Mouse (Mus musculus): ENCODE measurements around the gene Nosip. TPM values are rescaled to one million over a fixed set of nuclear protein-coding genes. Genes with fewer than 3 reads are reported as not detected.

The Nosip gene
- polyA plus RNA-seq, 1 experiment = 60.4 TPM

GRCm38 (mm10) chr7:45126844-45127699 is 64.8 kb downstream of the Nosip start:
- 31% methylated on average over 21 of the region's 21 CpGs for WGBS
- Histone ChIP-seq H3K27ac (ENCODE audit: insufficient read depth, low read depth, low read length) (no peak overlapping the region), H3K4me3 (ENCODE audit: insufficient read depth, low read depth, low read length) (peak overlapping the region; percentile 77), H3K4me1 (ENCODE audit: control insufficient read depth, insufficient read depth, low read length) (peaks cover 23% of the 10 kb centered on the region), H3K27me3 (replicated peaks; ENCODE audit: control insufficient read depth, insufficient read depth, low read length) (no peaks in the 10 kb centered on the region), H3K36me3 (ENCODE audit: control insufficient read depth, insufficient read depth, low read length) (peaks cover 14% of the 10 kb centered on the region; the same call in 1 of the 2 replicates)
- TF ChIP-seq CTCF (conservative IDR thresholded peaks at IDR 0.05; ENCODE audit: insufficient read depth, insufficient read length, low read depth, low read length) (no peak), POLR2A (IDR thresholded peaks at IDR 0.05; ENCODE audit: low read depth, low read length) (no peak)
- no peak for DNase-seq

Other genes with a start within 250 kb of the Nosip start
- 32.6 and 35.9 TPM in 2 replicates for gene Nup62, start 246.3 kb upstream of the Nosip start, polyA plus RNA-seq (2012; rRNA removed)
- 1.5 and 9.7 TPM in 2 replicates for gene Il4i1, start 246.0 kb upstream of the Nosip start, polyA plus RNA-seq (2012; rRNA removed)
- gene Atf5, start 245.8 kb upstream of the Nosip start, polyA plus RNA-seq (2012; rRNA removed) = 42.1 and 57.2 TPM in 2 replicates
- gene Akt1s1, start 213.4 kb upstream of the Nosip start, polyA plus RNA-seq (2012; rRNA removed) = 90.6 and 121 TPM in 2 replicates
- gene Tbc1d17, start 213.3 kb upstream of the Nosip start, polyA plus RNA-seq (2012; rRNA removed) = 100 and 114 TPM in 2 replicates
- gene Pnkp, start 205.3 kb upstream of the Nosip start, polyA plus RNA-seq (2012; rRNA removed) = 44.9 and 53.4 TPM in 2 replicates
- gene Ptov1, start 192.6 kb upstream of the Nosip start, polyA plus RNA-seq (2012; rRNA removed) = 212 and 221 TPM in 2 replicates
- 164 and 181 TPM in 2 replicates for gene Med25, start 169.7 kb upstream of the Nosip start, polyA plus RNA-seq (2012; rRNA removed)
- 59.2 and 70.9 TPM in 2 replicates for gene Fuz, start 166.3 kb upstream of the Nosip start, polyA plus RNA-seq (2012; rRNA removed)
- 58.0 and 70.6 TPM in 2 replicates for gene Ap2a1, start 132.9 kb upstream of the Nosip start, polyA plus RNA-seq (2012; rRNA removed)
- gene Tsks, start 119.2 kb upstream of the Nosip start, polyA plus RNA-seq (2012; rRNA removed) = 0.11 and 0.65 TPM in 2 replicates
- 5.6 and 8.5 TPM in 2 replicates for gene Cpt1c, start 87.6 kb upstream of the Nosip start, polyA plus RNA-seq (2012; rRNA removed)
- gene Prmt1, start 75.9 kb upstream of the Nosip start, polyA plus RNA-seq (2012; rRNA removed) = 89.9 and 95.4 TPM in 2 replicates
- gene Irf3, start 64.8 kb upstream of the Nosip start, polyA plus RNA-seq (2012; rRNA removed) = 105 and 107 TPM in 2 replicates
- gene Bcl2l12, start 63.7 kb upstream of the Nosip start, polyA plus RNA-seq (2012; rRNA removed) = 20.0 and 21.4 TPM in 2 replicates
- gene Scaf1, start 46.1 kb upstream of the Nosip start, polyA plus RNA-seq (2012; rRNA removed) = 38.8 and 41.1 TPM in 2 replicates
- 82.3 and 84.1 TPM in 2 replicates for gene Rras, start 44.5 kb upstream of the Nosip start, polyA plus RNA-seq (2012; rRNA removed)
- gene Prr12, start 9.5 kb upstream of the Nosip start, polyA plus RNA-seq (2012; rRNA removed) = 7.1 and 9.1 TPM in 2 replicates
- gene Prrg2, start 248 bp downstream of the Nosip start, polyA plus RNA-seq (2012; rRNA removed) = 80.9 and 95.4 TPM in 2 replicates
- gene Rcn3, start 29.8 kb downstream of the Nosip start, polyA plus RNA-seq (2012; rRNA removed) = 67.0 and 68.7 TPM in 2 replicates
- 240 and 244 TPM in 2 replicates for gene Fcgrt, start 41.4 kb downstream of the Nosip start, polyA plus RNA-seq (2012; rRNA removed)
- 176 and 310 TPM in 2 replicates for gene Rps11, start 62.0 kb downstream of the Nosip start, polyA plus RNA-seq (2012; rRNA removed)
- gene Rpl13a, start 66.3 kb downstream of the Nosip start, polyA plus RNA-seq (2012; rRNA removed) = 1,329 and 1,360 TPM in 2 replicates
- gene Gm45713, start 73.8 kb downstream of the Nosip start, polyA plus RNA-seq (2012; rRNA removed) = 5.6 TPM in 2 replicates
- 36.8 and 37.7 TPM in 2 replicates for gene Flt3l, start 74.0 kb downstream of the Nosip start, polyA plus RNA-seq (2012; rRNA removed)
- gene Pih1d1, start 91.9 kb downstream of the Nosip start, polyA plus RNA-seq (2012; rRNA removed) = 80.3 and 84.9 TPM in 2 replicates
- 106 and 119 TPM in 2 replicates for gene Aldh16a1, start 92.2 kb downstream of the Nosip start, polyA plus RNA-seq (2012; rRNA removed)
- not detected in 2 replicates for gene Slc17a7, start 101.5 kb downstream of the Nosip start, polyA plus RNA-seq (2012; rRNA removed)
- not detected in 2 replicates for gene Gfy, start 117.1 kb downstream of the Nosip start, polyA plus RNA-seq (2012; rRNA removed)
- not detected in 2 replicates for gene Pth2, start 118.6 kb downstream of the Nosip start, polyA plus RNA-seq (2012; rRNA removed)
- gene Ccdc155, start 142.5 kb downstream of the Nosip start, polyA plus RNA-seq (2012; rRNA removed) = 0.04 and 0.05 TPM in 2 replicates
- 0.39 and 0.54 TPM in 2 replicates for gene Dkkl1, start 149.7 kb downstream of the Nosip start, polyA plus RNA-seq (2012; rRNA removed)
- gene Tead2, start 153.3 kb downstream of the Nosip start, polyA plus RNA-seq (2012; rRNA removed) = 10.0 and 13.2 TPM in 2 replicates
- 7.9 and 30.1 TPM in 2 replicates for gene Cd37, start 176.7 kb downstream of the Nosip start, polyA plus RNA-seq (2012; rRNA removed)
- 0.05 TPM in 1 of 2 replicates, not detected in the other for gene Slc6a16, start 178.7 kb downstream of the Nosip start, polyA plus RNA-seq (2012; rRNA removed)
- gene Slc6a21, start 215.1 kb downstream of the Nosip start, polyA plus RNA-seq (2012; rRNA removed) = 0.14 and 0.19 TPM in 2 replicates